Mouse (Mus musculus) urinary bladder, postnatal 25 days (tissue): Measurements from ENCODE around the gene Pdzrn3.

Experiments used
- DNase-seq: peaks from one replicate; pipeline ENCODE4 v3.0.0; 2022; ENCODE audit warnings: low spot score

Pdzrn3 gene

DNA sequence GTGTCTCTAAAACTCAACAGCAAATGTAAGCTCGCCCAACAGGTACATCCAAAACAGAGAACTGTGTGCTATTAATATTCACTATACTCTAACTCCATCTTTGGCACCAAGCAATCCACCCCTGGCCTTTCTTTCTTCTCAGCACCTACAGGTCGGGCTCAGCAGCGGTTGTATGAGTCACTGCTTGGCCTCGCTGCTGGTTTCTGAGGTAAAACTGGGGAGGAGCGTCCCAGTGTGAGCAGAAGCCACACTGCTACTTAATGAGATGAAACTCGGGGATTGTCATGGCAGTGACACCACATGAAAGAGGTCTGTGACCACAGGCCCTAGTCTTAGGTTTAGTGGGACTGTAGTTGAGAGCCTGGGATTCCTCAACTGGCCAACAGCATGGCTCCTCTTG lies 120.3 kb downstream of the Pdzrn3 start:
- DNase-seq: no peak

DNA sequence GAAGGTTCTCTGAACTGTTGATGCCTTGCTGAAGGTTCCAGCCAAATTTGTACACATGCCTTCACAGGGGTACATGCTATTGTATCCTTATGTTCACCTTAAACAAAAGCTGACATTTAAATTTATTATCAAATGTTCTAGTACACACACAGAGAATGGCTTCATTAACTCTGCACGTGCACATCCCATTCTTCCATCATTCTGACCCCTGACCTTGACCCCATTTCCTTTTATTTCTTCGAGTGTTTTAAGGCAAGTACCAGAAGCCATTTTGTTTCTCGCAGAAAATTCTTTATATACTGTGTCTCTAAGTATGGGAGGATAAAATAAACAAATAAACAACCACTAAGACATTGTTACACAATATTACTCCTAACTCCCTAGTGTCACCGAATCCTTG lies 123.0 kb downstream of the Pdzrn3 start:
- no peak for DNase-seq

DNA sequence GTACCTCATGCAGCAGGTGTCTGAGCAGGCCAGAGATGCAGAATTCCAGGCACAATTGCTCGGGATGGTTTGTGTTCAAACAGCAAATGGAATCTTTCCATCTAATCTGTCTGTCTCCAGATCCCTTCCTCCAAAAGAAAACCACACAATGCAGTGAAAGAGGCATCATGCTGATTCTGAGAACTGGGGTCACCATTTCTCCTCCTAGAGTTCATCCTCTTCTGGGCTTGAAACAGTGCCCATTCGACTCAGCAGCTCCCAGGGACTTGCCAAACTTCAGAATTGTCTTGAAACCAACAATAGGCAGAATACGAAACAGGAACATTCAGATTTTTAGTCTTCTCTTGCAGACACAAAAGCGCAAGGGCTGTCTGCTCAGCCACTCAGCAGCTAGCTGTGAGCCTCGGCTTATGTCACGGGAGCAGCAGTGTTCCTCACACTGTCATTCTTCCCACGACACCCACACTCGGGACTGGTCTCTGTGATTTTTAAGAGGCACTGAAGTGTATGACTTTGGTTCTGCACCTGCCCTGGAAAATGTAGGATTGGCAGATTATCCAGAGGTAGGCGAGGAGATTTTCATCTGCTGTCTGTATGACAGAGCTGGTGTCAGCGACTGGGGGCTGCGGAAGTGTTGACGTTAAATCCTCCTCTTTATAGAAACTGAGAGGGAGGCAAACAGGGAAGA lies 125.6 kb downstream of the Pdzrn3 start:
- no peak for DNase-seq

DNA sequence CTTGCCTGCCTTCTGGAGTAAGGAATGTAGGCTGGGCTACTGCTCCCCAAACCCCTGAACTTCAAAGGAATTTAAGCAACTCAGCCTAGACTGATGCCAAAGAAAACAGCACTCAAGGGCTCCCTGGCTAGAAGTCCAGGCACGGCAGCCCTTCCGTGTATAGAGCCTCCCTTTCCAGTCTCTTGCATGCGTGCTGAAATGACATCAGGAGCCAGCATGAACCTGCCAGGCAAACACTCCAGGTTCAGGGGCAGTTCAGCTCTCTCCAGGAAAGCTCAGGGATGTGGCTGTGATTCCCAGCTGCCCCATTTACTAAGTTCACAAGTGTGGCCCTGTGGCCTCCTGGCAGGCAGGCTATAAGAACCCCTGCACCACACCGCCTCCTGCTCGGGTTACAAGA lies 126.5 kb downstream of the Pdzrn3 start:
- DNase-seq: no peak

DNA sequence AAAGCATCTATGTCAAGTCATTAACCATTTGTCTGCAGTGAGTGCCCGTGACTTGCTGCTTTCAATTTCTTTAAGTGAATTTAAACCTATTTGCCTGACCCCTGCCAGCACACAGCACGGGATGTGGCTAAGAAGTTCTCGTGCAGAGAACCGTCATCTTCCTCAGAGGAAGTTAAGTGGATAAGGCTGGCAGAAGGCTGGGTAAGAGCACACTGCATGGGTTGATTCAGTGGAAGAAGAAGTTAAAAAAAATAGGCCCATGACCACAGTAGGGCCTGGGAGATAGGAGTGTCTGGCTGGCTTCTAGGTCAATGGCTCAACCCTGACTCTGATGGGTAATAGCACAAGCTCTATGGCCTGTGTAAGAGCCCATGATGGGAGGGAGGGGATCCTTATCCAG lies 131.6 kb downstream of the Pdzrn3 start:
- no peak for DNase-seq

DNA sequence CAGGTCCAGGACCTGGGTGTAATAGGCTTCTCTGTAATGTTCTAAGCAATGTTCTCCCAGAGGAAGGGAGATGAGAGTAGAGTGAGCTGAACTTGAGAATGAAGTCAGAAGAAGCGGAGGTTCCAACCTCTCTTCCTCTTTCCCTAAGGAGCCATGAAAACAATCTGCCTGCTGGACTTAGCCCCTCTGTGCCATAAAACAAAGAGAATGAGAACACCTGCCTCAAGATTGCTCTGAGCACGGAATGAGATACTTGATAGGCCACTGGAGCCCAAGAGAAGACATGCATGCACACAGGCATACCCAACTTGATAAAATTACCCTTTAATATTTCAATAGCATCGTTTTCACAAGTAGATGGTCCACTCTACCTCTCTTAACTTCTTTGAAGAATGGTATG lies 133.3 kb downstream of the Pdzrn3 start:
- DNase-seq: no peak

DNA sequence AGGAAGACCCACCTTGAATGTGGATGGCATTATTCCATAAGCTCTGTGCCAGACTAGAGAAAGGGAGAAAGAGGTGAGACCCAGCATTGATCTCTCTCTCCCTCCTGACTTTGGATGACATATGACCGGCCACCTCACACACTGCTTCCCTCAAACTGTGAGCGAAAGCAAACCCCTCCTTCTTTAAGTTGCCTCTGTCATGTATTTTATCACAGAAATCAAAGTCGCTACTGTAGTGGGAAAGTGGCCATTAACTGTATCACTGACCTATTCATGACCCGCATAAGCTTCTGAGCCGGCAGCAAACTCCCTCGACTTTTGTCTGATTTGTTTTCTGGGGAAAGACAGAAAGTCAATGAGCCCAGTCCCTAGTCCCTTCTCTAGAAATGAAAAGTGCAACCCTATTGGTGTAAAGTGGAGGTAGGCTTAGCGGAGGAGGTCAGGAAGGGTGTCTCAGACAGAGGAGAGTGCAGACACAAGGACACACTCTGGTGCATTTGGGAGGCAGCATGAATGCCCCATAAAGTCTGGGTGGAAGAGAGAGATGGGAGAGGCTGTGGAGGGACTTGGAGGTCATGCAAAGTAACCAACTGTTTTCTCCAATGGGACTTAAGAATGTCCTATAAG lies 134.4 kb downstream of the Pdzrn3 start:
- no peak for DNase-seq

DNA sequence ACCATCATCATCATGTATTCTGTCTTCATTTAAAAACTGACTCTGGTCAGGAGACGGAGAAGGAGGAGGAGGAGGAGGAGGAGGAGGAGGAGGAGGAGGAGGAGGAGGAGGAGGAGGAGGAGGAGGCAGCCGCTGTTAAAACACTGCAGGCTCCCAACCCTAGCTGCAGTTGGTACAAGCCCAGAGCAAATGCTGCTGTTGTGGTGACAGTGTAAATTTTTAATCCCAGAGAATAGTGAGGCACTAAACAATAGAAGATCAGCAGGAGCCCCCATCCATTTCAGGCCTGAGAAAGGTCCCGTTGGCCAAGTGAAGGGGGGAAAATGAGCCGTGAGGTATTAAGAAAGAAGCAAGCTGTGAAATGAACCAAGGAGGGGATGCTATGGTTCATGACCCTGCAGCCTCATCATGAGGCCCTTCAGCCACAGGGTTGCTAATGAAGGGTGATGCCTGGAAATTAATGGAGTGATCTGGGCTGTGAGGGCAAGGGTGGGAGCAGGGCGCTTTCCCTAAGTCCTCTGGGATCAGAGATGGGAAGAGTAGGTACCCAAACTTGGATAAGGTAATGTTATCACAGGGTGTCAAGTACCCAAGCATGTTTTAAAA lies 141.0 kb downstream of the Pdzrn3 start:
- no peak for DNase-seq

DNA sequence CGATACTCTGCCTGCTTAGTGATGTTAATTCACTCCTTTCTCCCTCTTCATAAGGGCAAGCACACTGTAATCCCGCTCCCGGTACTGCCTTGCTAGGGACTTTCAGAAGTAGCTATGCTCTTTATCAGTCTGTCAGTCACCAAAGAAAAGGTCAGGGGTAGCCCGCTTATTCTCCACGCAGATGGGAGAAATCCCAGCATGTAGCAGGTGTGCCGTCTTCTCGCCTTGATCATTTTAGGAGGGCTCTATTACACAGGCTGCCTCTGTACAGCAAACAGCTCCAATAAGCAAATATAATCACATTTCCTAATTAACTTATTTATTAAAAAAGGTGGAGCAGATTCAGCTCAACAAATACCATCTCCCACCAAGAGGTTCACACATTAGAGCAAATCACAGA lies 141.5 kb downstream of the Pdzrn3 start:
- no peak for DNase-seq

DNA sequence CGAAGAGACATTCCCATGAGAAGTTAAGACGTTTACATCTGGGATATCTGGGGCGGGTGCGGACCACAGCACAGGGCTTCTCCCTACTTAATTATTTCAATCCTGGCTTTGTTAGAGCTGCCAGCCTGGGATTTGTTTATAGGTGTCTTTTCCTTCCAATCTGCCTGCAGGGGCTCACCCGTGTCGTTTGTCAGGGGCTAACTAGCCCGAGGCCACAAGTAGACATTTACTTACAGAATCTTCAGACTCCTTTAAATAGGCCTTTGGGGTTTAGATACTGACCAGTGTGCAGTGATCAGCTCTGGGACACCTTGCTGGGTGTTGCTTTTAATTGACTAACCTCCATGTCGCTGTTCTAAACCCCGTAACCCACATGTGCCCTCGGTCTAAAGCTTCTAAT lies 143.3 kb downstream of the Pdzrn3 start:
- no peak for DNase-seq

DNA sequence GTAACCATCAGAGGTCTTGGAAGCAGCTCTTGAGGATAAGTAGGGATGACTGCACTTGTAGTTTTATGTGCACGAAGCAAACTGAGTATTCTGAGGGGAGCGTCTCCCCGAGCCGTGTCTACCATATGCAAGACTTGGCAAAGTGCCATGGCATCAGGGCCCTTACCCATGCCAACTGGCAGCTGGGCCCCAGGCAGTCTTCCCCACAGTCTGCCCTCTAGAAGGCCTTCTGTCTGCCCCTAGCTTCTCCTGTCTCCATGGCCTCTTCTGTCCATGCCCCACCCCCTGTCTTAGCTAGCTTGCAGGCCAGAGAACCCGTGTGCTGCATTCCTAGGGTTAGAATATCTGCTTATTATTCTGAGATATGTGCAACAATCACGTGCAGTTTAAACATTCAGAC lies 144.0 kb downstream of the Pdzrn3 start:
- no peak for DNase-seq

DNA sequence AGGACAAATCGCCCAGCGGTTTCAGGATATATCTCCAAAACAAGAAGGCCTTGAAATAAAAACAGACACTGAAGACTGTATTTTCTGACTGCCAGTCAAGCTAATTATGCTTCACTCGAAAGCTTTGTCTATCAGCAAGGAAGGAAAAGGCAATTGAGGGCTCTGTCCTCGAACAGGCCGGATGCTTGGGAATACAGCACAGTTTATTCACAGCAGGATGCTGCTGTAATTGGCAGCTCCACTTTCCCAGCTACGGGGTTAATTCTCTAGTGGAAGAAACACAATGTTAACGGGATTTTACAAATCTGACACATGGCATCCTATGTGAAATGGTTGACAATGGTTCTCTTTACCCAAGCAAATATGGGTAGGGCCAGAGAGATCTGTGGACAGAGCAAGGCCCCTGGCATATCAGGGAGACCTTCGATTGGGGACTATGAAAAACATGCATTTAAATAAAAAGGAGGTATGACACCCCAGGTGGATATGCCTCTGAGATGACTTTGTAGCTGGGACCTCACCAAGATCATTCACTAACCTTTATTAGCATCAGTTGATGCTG lies 150.3 kb downstream of the Pdzrn3 start:
- no peak for DNase-seq

DNA sequence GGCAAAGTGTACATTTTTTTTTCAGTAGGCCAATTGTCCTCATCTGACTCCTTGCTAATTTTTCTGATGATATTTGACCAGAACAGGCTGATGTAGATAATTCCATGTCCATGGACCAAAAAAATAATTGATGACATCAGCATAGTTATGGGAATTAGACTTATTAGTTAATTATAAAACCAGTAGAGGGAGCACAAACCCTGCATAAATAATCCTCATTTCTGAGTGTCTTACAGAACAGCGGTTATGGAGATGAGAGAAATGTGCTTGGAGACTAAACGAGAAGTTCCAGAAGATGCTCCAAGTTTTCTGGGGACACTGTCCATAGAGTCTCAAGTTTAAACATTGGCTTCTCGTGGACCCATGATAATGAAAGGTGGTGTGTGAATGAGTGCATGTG lies 157.4 kb downstream of the Pdzrn3 start:
- no peak for DNase-seq

DNA sequence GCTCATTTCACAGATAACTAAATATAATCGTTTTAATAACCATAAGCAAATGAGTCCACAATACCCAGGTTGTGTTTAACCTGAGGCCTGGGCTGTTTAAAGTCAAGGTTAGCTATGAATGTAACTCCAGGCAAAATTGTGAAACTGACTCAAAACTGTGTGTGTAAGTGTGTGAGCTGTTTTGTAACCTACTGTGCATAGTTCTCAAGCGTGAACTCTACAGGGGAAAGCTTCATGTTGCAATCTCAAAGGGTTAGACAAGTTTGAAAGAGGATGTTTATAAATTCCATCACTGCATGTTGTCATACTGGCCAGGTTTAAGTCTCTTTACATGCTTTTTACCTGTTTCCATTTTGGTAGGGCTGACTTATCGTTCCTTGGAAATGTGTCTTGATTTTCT lies 158.7 kb downstream of the Pdzrn3 start:
- no peak for DNase-seq

DNA sequence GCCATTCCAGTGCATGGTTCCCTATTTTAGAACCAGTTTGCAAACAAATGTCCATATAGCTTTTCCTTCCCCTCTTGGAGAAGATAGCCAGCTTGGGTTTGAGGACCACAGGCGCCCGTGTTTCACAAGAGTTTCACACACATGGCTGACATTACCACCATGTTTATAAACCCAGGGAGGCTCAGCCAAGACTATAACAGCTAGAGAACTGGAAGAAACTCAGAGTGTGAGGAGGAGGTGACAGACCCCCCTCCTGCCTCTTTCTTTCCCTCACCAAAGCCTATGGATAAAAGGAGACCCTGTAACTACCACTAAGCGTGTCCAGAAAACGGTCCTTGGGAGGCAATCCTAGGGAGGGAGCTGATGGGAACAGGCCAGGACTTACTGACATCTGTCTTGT lies 159.5 kb downstream of the Pdzrn3 start:
- DNase-seq: no peak

DNA sequence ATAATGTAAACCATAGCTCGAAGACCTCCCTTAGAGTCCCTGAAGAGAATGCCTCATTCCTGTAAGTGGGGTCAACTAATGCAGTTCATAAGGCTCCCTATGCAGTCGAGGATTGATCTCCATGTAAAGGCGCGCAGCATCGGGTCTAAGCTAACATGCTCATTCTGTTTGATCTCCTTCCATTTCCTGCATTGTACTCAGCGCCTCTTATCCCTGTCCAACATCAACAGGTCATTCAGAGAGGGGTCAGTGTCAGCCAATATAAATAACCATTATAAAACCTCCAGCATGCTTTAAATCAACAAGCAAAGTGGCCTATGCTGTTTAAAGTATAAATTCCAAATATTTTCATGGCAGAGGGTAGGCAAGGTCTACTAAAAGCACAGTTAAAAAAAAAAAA lies 159.9 kb downstream of the Pdzrn3 start:
- no peak for DNase-seq

DNA sequence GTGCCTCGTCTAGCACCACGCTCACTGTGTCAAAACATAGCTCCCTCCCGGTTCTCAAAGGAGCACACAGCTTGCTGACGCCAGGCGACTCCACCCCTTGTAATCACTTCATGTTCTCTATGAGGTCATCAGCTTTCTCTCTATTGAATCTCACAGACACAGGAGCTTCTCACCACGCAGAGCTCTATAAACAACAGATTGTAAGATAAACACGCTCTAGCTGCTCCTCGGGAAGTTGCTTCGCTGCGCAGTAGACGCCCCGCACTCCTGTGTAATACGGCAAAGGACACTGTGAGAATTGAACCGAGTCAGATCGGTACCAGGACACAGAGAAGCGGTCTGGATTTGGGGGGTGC lies 162.3 kb downstream of the Pdzrn3 start:
- DNase-seq: no peak

DNA sequence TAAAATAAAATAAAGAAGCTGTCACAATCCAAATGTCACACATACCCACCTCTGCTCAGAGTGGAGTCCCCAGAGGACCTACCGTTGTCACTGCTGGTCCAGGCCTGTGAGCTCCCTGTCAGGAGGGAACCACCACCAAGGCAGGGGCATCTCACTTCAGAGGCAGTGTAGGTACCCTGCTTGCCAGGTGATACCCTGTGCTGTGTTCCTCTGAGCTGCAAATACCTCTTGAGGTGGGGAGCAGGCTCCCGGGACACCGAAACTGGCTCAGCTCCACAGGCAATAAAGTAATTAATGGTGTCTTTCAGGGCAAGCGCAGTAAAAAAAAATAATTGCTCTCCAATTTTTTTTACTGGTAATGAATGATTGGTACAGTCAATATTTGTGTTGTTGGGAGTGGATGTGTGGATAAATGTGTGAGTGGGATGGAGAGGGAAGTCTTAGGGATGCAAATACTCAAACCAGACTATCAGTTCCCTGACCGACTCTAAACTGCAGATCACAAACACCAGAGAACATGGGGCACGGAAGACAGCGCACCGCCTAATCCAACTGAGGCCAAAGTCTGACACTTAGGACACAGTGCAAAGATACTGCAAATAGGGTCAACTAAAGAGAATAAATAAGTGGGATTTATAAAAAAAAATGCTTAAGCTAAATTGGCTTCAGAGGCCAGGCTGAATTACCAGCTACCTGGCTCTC lies 162.8 kb downstream of the Pdzrn3 start:
- DNase-seq: no peak

DNA sequence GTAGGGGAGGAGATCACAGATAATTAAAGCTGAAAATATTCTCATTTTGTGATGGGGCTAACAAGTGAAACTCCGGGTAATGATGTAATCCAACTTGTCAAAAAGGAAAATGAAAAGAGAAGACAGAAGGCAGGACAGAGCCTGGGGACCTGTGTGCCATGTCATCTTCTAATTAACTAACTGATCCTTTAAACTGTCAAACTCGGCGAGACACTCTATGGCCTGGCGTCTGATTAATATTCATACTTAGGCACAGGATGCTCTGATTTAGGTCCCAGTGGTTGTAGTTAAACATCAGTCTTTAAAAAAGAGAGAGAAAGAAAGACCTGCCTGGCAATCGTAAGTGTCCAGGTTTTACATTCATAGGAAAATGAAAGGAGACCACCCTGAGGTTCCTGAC lies 164.6 kb downstream of the Pdzrn3 start:
- DNase-seq: no peak

DNA sequence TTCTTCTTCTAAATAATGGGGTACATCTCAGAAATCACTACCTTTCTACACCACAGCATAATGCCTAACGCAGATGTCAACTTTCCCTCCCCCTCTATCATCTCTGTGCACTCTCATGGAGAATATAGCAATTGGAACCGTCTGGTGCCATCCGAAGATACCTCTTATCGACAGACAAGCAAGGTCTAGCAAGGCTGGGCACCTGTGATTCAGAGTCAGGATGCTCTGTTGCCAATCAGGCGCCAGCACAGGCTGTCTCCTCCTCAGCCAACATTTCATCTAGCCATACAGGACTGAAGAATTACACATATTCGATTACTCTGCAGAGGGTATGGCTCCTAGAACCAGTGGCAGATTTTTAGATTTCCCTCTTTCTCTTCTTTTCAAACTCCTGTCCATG lies 165.6 kb downstream of the Pdzrn3 start:
- no peak for DNase-seq

DNA sequence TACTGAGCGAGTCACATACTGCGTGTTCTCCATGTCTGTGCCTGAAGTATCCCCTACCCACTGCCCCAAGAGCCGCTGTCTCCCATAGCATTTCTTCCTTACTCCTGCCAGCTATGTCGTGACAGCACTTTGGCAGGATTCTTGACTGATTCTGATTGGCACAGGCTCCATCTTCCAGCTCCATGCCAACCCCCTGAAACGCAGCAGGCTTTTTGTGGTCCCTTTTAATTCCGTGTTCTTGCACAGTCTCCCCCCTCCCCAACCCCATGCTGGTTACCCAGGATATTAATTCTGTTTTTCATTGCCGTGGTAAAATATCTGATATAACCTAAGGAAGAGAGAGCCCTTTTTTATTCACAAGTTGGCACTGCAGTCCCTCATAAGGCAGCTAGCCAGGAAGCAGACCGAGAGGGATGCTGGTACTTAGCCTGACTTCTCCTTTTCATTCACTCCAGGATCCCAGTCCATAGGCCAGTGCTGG lies 166.3 kb downstream of the Pdzrn3 start:
- no peak for DNase-seq

DNA sequence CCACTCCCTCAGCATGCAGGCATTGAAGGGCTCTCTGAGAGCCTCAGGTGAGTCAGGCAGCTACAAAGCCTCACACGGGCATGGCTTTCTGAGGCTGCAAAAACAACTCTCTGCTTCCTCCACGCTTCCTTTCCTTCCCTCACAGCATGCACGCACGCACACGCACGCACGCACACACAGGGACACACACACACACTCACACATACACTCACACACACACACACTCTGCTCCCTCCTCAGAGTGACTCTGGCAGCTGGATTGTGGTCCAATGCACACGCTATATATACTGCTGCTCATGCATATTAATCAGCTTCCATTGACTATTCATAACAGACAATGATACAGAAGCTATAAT lies 178.8 kb downstream of the Pdzrn3 start:
- DNase-seq: no peak
